Mouse (Mus musculus): ENCODE results near the gene Olr1. TPM values are rescaled to one million over a fixed set of nuclear protein-coding genes. Genes with fewer than 3 reads are reported as not detected.
A peak's percentile ranks its signal among the peaks of the same experiment; 100 is the strongest.

Gene Olr1
- polyA plus RNA-seq, 1 experiment from 2014 or later: not detected

- POLR2A ChIA-PET: no interaction called here
- in situ Hi-C loops (cut with MboI; ENCODE audit: low pct_unique_long_range_greater_than_20kb): no loop called here
- CTCF ChIA-PET: no interaction called here
- DNase-seq (ENCODE audit: low read depth, low spot score) (no peak), ATAC-seq (no peak)
- peak; percentile 53 for TF ChIP-seq CTCF (IDR thresholded peaks at IDR 0.05)
- peaks cover 4% of the 10 kb centered on the region for H3K27me3 ChIP-seq
Observed at GRCm38 (mm10) chr6:129476404-129477126, 30.4 kb downstream of the Olr1 start.

DNA sequence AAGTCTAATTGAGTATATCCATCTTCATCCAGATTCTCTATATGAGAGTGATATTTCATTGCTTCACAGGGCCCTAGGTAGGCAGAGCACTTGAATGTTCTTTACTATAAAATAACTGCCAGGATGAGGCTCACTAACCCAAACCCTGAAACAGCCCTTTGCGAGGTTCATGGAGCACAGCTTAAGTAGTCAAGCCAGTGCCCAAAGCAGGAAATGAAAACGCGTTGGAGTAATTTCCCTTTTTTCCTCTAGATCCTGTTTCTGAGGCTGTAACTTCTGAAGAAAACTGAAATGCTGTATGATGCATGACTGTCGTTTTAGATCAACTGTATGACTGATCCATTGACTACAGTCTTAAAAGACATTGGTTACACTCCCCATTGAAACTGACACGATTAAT lies 34.3 kb downstream of the Olr1 start:
- ChIA-PET CTCF (no interaction called here), POLR2A (no interaction called here)
- no peak for TF ChIP-seq CTCF (IDR thresholded peaks at IDR 0.05)
- DNase-seq (ENCODE audit: low read depth, low spot score): no peak
- peaks cover 19% of the 10 kb centered on the region for H3K27me3 ChIP-seq
- in situ Hi-C loops (cut with MboI; ENCODE audit: low pct_unique_long_range_greater_than_20kb): no loop called here
- ATAC-seq: no peak

DNA sequence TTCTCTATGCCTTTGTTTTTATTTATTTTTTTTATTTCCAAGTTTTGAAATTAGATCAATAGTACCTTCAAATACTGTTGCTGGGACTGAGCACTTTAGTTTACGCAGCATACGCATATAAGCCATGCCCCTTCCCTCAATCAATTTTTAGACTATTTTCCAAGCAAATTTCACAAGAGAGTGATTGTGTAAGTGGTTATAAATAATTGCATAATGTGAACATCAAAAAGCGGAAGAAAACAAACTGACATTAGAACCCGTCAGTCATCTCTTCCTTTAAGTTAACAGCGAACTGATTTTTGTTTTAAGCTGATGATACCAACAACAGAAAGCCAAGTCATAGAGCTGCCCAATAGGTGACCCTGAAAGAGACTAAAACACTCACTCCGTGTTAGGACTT lies 35.6 kb downstream of the Olr1 start:
- in situ Hi-C loops (cut with MboI; ENCODE audit: low pct_unique_long_range_greater_than_20kb): no loop called here
- ChIA-PET CTCF (interaction anchor here (1.0 kb wide), 1 partner anchor 40 kb away, joined by 3 read pairs; no protein-coding TSS in a partner anchor), POLR2A (no interaction called here)
- TF ChIP-seq CTCF (IDR thresholded peaks at IDR 0.05): no peak
- no peak for ATAC-seq
- H3K27me3 ChIP-seq: peaks cover 19% of the 10 kb centered on the region
- DNase-seq (ENCODE audit: low read depth, low spot score): no peak

DNA sequence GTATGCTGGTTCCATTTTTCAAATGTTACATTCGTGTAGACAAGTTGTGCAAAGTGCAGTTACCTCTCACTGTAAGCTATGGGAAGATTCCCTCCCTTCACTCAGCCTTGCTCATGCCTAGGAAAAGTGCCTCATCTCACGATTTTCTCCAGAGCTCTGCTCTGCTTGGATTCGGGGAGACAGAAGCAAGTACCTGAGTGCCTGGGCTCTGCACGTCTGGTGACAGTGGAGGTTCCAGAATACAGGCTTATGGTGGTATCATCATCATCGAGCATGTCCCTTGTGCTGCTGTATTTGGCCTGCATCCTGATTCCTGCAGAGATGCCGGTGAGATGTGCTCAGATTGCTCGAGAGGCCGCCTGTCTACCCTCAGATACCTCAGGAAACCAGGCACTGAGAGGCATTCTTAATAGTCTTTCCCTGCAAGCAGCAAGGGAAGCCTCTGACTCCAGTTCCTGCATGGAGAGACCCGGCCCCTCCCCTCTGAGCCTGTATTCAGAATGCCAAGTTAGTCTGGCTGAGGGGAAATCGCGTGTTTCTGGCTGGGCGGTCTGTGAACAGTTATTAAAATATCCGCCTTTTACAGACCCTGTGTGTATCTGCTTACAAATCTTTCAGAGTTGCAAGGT lies 55.4 kb downstream of the Olr1 start, which contains the start of gene Clec1a:
Gene Clec1a (minus strand): TSS at position 590 of the 629 bp plus-strand sequence.
- no peak for TF ChIP-seq CTCF (IDR thresholded peaks at IDR 0.05)
- in situ Hi-C loops (cut with MboI; ENCODE audit: low pct_unique_long_range_greater_than_20kb): no loop called here
- no peak for DNase-seq (ENCODE audit: low read depth, low spot score)
- ChIA-PET CTCF (interaction anchor here (1.3 kb wide), 1 partner anchor 10 kb away, joined by 3 read pairs; no protein-coding TSS in a partner anchor), POLR2A (no interaction called here)
- no peak for ATAC-seq
- H3K27me3 ChIP-seq: peaks cover 7% of the 10 kb centered on the region

DNA sequence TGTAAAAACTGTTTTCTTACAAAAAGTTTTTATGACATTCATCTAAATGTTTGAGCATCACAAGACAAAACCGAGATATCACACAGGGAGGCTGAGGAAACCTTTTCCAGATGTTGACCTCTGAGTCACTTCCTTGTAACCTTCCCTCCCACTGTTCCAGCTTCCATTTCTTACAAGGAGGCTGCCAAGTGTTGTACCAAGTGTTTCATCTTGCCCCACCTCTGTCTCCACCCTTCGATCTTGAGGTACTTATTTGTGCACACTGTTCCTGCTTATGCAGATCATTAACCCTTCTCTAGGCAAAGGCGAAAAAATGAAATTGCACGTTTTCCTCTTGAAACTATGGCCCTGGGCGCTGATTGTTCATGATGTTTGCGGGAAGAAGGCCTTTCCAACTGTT lies 57.2 kb downstream of the Olr1 start:
- ChIA-PET POLR2A (no interaction called here), CTCF (no interaction called here)
- in situ Hi-C loops (cut with MboI; ENCODE audit: low pct_unique_long_range_greater_than_20kb): no loop called here
- no peak for ATAC-seq
- peaks cover 7% of the 10 kb centered on the region for H3K27me3 ChIP-seq
- no peak for DNase-seq (ENCODE audit: low read depth, low spot score)
- TF ChIP-seq CTCF (IDR thresholded peaks at IDR 0.05): no peak

DNA sequence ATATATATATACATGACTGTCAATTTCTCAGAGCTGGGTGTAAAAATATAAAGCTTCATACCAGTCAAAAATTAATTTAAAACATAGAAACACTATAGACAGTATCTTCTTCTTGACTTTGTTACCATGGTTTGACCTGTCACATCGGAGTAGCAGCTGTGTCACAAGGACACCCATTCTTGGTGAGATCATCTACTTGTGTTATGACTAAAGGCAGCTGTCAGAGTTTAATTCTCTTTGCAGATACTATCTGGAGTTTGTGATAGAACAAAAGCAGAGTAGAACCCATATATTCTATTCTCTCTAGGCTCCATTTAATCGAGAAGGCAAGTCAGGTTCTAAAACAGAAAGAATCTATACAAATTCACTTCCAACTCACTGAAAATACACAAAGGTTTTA lies 68.9 kb downstream of the Olr1 start:
- ATAC-seq (no peak), DNase-seq (ENCODE audit: low read depth, low spot score) (no peak)
- no peak for TF ChIP-seq CTCF (IDR thresholded peaks at IDR 0.05)
- H3K27me3 ChIP-seq: peaks cover 40% of the 10 kb centered on the region
- ChIA-PET POLR2A (no interaction called here), CTCF (no interaction called here)
- in situ Hi-C loops (cut with MboI; ENCODE audit: low pct_unique_long_range_greater_than_20kb): no loop called here

- DNase-seq (ENCODE audit: low read depth, low spot score) (no peak), ATAC-seq (no peak)
- CTCF ChIA-PET: interaction anchor here (1.5 kb wide), 1 partner anchor 11 kb away, joined by 4 read pairs; no protein-coding TSS in a partner anchor
- POLR2A ChIA-PET: no interaction called here
- in situ Hi-C loops (cut with MboI; ENCODE audit: low pct_unique_long_range_greater_than_20kb): no loop called here
- no peak for TF ChIP-seq CTCF (IDR thresholded peaks at IDR 0.05)
- peaks cover 41% of the 10 kb centered on the region for H3K27me3 ChIP-seq
Observed at GRCm38 (mm10) chr6:129436025-129436424, 70.9 kb downstream of the Olr1 start.

Other genes with a start within 250 kb of the Olr1 start
- not detected for gene Cd69, start 231.7 kb downstream of the Olr1 start, polyA plus RNA-seq (2021)
- not detected for gene 4922502D21Rik, start 175.4 kb downstream of the Olr1 start, polyA plus RNA-seq (2021)
- 0.04 TPM for gene Clec12a, start 164.5 kb downstream of the Olr1 start, polyA plus RNA-seq (2021)
- not detected for gene Clec12b, start 121.3 kb downstream of the Olr1 start, polyA plus RNA-seq (2021)
- not detected for gene Clec1b, start 109.9 kb downstream of the Olr1 start, polyA plus RNA-seq (2021)
- not detected for gene Clec9a, start 98.3 kb downstream of the Olr1 start, polyA plus RNA-seq (2021)
- not detected for gene Clec1a, start 55.2 kb downstream of the Olr1 start, polyA plus RNA-seq (2021)
- gene Tmem52b, start 5.4 kb upstream of the Olr1 start, polyA plus RNA-seq (2021): 0.19 TPM
- gene Gabarapl1, start 26.0 kb upstream of the Olr1 start, polyA plus RNA-seq (2021): 203 TPM
- gene Klre1, start 70.7 kb upstream of the Olr1 start, polyA plus RNA-seq (2021): not detected
- not detected for gene Klrd1, start 84.6 kb upstream of the Olr1 start, polyA plus RNA-seq (2021)
- gene Klrk1, start 116.7 kb upstream of the Olr1 start, polyA plus RNA-seq (2021): not detected
- gene Klrc3, start 136.2 kb upstream of the Olr1 start, polyA plus RNA-seq (2021): not detected
- gene Klrc2, start 153.5 kb upstream of the Olr1 start, polyA plus RNA-seq (2021): not detected
- not detected for gene Klrc1, start 171.8 kb upstream of the Olr1 start, polyA plus RNA-seq (2021)
- gene Klri1, start 210.0 kb upstream of the Olr1 start, polyA plus RNA-seq (2021): not detected
- not detected for gene Klri2, start 233.3 kb upstream of the Olr1 start, polyA plus RNA-seq (2021)

Data from Patski (cell line).